Mouse (Mus musculus) cerebellum, adult (tissue): ENCODE measurements at regions not wholly inside any gene's neighbourhood (a gene's known extent, or its start where the extent isn't known, plus 50 kb on each side); places are given as distances from the start of the nearest gene placed in this dataset.

Experiments used
- ATAC-seq: cut with Nextera tagmentation; 2 replicates; pipeline ENCODE4 v1.9.2; 2017; ENCODE audit warnings: mild to moderate bottlenecking, moderate library complexity, mixed read lengths; ENCODE audit not compliant: insufficient number of reproducible peaks, low FRiP score, low TSS enrichment

DNA sequence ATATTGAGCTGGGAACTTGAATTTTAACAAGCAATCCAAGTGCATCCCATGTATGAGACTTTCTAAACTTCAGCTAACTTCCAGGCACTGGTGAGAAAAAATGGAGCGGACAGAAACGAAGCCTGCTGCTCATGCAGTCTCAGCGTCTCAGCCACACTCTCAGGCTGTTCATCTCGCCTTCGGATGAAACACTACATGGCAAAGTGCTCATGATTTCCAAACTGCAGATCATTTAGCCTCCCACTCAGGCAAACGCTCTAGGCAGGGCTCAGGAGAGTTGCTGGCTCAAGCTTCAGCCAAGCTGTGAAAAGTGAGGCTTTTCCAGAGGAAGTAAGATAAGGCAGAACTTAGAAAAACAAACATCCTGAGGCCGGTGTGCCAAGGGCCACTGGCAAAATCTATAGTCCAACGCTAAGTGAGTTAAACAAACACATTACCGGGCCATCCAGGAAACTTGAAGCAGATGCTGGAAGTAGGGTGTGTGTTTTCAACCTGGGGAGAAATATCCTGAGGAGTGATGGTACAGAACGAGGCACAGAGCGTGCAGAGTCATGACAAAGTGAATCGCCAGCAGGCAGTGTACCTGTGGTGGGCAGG is 330.7 kb upstream of the Adamts9 start:
- ATAC-seq = no peak

DNA sequence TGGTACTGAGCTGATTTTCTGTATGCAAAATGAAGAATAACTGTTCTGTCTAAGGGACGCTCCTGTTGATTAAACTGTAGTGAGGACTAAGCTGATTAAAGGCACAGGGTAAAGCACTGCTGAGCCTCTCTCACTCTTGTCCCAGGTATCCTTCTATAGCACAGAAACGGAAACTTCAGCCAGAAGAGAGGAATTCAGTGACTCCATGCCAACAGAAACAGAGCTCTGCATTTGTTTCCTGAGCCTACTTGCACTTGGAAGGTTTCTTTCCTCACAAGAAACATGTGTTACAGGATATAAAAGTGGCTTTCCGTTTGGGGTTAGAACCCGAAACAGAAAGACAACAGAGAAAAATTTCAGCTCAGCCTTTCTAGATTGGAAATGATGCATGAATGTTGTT is 328.9 kb upstream of the Adamts9 start:
- ATAC-seq = no peak

- ATAC-seq = no peak
Observed at GRCm38 (mm10) chr6:93266826-93267225, 323.5 kb upstream of the Adamts9 start.

- ATAC-seq = no peak
Observed at GRCm38 (mm10) chr6:93265164-93265563, 321.9 kb upstream of the Adamts9 start.

DNA sequence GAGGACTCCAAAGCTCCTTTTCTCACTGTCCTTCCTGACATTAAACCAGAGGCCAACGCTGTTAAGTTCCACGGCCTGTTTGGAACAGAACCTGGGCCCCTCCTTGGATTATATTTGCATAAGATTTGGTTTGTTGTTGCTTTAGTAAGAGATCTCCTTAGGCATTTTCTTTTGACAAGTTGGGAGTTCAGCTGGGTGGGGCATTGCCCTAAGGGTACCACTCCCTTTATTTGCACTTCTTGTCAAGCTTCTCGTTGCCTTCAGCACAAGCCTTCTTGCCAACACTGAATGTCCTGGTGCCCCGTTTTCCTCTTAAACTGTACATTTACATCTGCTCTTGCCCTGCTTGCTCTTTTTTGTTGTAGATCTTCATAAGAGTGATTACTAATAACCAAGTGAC is 317.5 kb upstream of the Adamts9 start:
- ATAC-seq = no peak

GRCm38 (mm10) chr6:93257130-93257841 is 314.0 kb upstream of the Adamts9 start:
- ATAC-seq = no peak

GRCm38 (mm10) chr6:93253746-93254145 is 310.5 kb upstream of the Adamts9 start:
- no peak for ATAC-seq

DNA sequence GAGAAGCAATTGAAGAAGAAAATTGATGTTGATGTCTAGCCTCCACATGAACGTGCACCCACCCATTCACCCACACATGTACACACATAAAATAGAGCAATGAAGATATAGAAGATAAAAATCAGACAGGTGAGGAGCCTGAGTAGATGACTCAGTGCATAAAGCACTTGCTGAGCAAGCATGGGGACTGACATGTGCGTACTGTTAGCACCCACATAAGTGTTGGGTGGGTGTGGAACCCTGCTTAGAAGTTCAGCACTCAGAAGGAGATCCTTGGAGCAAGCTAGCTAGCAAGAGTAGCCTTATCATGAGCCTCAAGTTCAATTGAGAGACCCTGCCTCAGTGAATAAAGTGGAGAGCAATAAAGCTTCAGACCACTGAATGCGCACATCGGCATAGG is 305.7 kb upstream of the Adamts9 start:
- ATAC-seq = no peak

- no peak for ATAC-seq
Observed at GRCm38 (mm10) chr6:93246498-93247242, 303.4 kb upstream of the Adamts9 start.

- ATAC-seq = no peak
Observed at GRCm38 (mm10) chr6:93235550-93235949, 292.3 kb upstream of the Adamts9 start.

GRCm38 (mm10) chr6:93232636-93233035 is 289.3 kb upstream of the Adamts9 start:
- no peak for ATAC-seq

GRCm38 (mm10) chr6:93230450-93230849 is 287.2 kb upstream of the Adamts9 start:
- no peak for ATAC-seq

DNA sequence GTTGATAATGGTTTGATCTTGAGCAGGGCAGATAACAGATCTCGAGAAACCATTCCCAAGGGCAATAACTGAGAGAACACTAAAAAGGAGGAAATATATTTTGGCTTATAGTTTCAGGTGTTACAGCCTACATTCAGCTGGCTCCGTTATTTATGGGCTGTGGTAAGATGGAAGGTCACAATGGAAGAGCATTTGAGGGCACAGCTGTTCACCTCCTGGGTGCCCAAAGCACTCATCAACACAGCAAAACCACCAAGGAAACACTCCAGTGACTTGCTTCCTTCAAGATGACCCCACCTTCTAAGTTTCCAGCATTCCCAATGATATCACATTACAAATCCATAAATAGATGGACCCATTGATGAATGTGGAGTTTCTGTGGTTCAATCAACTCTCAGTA is 286.0 kb upstream of the Adamts9 start:
- ATAC-seq = no peak

- ATAC-seq = no peak
Observed at GRCm38 (mm10) chr6:93223610-93224550, 280.6 kb upstream of the Adamts9 start.

DNA sequence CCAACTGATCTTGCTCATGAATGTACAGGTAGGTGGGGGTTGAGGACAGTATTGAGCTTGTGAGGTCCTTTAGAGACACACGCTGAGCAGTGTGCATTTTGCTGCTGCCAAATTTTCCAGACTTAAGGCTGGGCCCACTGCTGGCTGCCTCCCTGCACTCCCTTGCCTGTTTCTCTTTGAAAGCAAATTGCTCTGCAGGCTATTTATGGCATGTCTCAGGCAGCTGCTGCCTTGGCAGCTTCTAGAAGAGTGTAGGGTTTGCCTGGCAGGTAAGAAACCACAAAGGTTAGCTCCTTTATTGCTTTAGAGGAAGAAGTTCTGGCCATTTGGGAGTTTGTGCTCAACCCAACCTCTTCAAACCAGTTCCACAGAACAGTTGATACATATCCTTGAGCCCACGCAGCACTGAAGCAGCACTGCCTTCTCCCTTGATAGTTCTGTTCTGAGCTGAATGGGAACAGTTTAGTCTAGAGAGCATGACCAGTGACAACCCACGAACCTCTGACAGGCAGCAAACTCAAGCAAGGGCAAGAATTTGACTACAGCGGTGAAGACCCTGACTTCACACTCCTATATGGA is 274.8 kb upstream of the Adamts9 start:
- no peak for ATAC-seq

GRCm38 (mm10) chr6:93200886-93201285 is 257.6 kb upstream of the Adamts9 start:
- no peak for ATAC-seq

- no peak for ATAC-seq
Observed at GRCm38 (mm10) chr6:93194741-93195140, 251.4 kb upstream of the Adamts9 start.

GRCm38 (mm10) chr6:93192980-93193379 is 249.7 kb upstream of the Adamts9 start:
- ATAC-seq = no peak

- no peak for ATAC-seq
Observed at GRCm38 (mm10) chr6:93190986-93191385, 247.7 kb upstream of the Adamts9 start.

DNA sequence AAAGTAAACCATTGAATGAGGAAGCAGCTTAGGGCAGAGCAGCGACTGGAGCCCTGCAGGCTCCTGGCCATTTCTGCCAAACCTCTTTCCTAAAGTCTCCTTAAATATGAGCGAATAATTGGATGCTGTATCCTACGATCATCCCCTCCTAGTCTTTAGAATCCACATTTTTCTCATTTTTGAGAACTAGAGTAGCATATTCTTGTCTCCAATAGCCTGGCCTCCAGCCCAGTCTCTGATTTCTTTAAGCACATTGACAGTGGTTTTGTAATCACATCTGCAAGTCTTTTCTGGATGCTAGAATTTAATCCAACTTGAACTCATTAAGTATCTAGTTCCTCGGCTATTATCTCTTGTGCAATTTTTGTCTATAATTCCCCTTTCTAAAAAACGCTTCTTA is 225.2 kb upstream of the Adamts9 start:
- no peak for ATAC-seq
